Comparison of ENCODE assay signal across 25 mouse cellular contexts in genomic region chr15:9088683-9089072, GRCm38 (mm10). TPM values are rescaled to one million over a fixed set of nuclear protein-coding genes. Genes with fewer than 3 reads are reported as not detected.
DNase-seq lines count a peak whose midpoint lies in the region; ATAC-seq and TF ChIP-seq lines count a peak whose summit lies in the region.
"Had no signal": no experiment of that assay in that cellular context is flagged by ENCODE, and none has a peak within 500 bp of the region (broad histone marks: within the 10 kb centered on the region; RNA-seq: fewer than 3 reads in every experiment).

No protein-coding gene starts in this region.

- no peak overlapping the region for H3K9ac ChIP-seq in hindbrain, embryonic 15.5 days
- H3K9ac ChIP-seq in lung, embryonic 14.5 days = no peak overlapping the region
- no peak overlapping the region for H3K9ac ChIP-seq in intestine, postnatal 0 days (ENCODE audit: low read depth, low read length)
- H3K9ac ChIP-seq in midbrain, embryonic 16.5 days (ENCODE audit: low read depth, low read length) = no peak overlapping the region
- H3K9ac ChIP-seq: embryonic facial prominence, embryonic 13.5 days; liver, embryonic 14.5 days; midbrain, embryonic 12.5 days; neural tube, embryonic 15.5 days had no signal

- TF ChIP-seq CTCF in lung, embryonic 14.5 days (IDR thresholded peaks at IDR 0.05; ENCODE audit: low read depth) = no peak
- no peak for TF ChIP-seq CTCF in intestine, postnatal 0 days (IDR thresholded peaks at IDR 0.05; ENCODE audit: low read depth)

- H3K4me2 ChIP-seq in hindbrain, embryonic 15.5 days = no peak overlapping the region
- no peak overlapping the region for H3K4me2 ChIP-seq in lung, embryonic 14.5 days
- H3K4me2 ChIP-seq in intestine, postnatal 0 days (replicated peaks; ENCODE audit: low read depth) = no peak overlapping the region
- H3K4me2 ChIP-seq in midbrain, embryonic 16.5 days (ENCODE audit: low read length) = no peak overlapping the region
- H3K4me2 ChIP-seq: embryonic facial prominence, embryonic 13.5 days; midbrain, embryonic 12.5 days; neural tube, embryonic 15.5 days had no signal

- H3K27me3 ChIP-seq in hindbrain, embryonic 15.5 days = no peaks in the 10 kb centered on the region
- no peaks in the 10 kb centered on the region for H3K27me3 ChIP-seq in hindbrain, embryonic 10.5 days (ENCODE audit: insufficient read depth, poor library complexity, severe bottlenecking)
- H3K27me3 ChIP-seq in lung, embryonic 14.5 days (ENCODE audit: insufficient read depth, low read length) = no peaks in the 10 kb centered on the region
- H3K27me3 ChIP-seq in intestine, postnatal 0 days (replicated peaks; ENCODE audit: control insufficient read depth, insufficient read depth, low read length) = no peaks in the 10 kb centered on the region
- H3K27me3 ChIP-seq in midbrain, embryonic 16.5 days (ENCODE audit: control insufficient read depth, insufficient read depth, low read depth, low read length) = no peaks in the 10 kb centered on the region
- H3K27me3 ChIP-seq: embryonic facial prominence, embryonic 13.5 days; midbrain, embryonic 12.5 days; neural tube, embryonic 15.5 days had no signal

- no peak overlapping the region for H3K4me3 ChIP-seq in hindbrain, embryonic 15.5 days
- no peak overlapping the region for H3K4me3 ChIP-seq in hindbrain, embryonic 10.5 days
- H3K4me3 ChIP-seq in lung, embryonic 14.5 days (ENCODE audit: low read depth, low read length) = no peak overlapping the region
- no peak overlapping the region for H3K4me3 ChIP-seq in intestine, postnatal 0 days (ENCODE audit: low read depth, low read length)
- no peak overlapping the region for H3K4me3 ChIP-seq in midbrain, embryonic 16.5 days (ENCODE audit: low read depth, low read length)
- H3K4me3 ChIP-seq: embryonic facial prominence, embryonic 13.5 days; forebrain, embryonic 10.5 days; heart, adult 2 months; left cerebral cortex, adult 2 months; limb, embryonic 10.5 days; midbrain, embryonic 12.5 days; myocyte; neural tube, embryonic 15.5 days had no signal

- peaks cover 14% of the 10 kb centered on the region for H3K36me3 ChIP-seq in hindbrain, embryonic 15.5 days
- peaks cover 50% of the 10 kb centered on the region for H3K36me3 ChIP-seq in hindbrain, embryonic 10.5 days
- H3K36me3 ChIP-seq in lung, embryonic 14.5 days (ENCODE audit: insufficient read depth) = peaks cover 51% of the 10 kb centered on the region
- H3K36me3 ChIP-seq in intestine, postnatal 0 days (ENCODE audit: control insufficient read depth, insufficient read depth) = peaks cover 24% of the 10 kb centered on the region
- H3K36me3 ChIP-seq in midbrain, embryonic 16.5 days (ENCODE audit: control insufficient read depth, insufficient read depth, low read length) = peaks cover 12% of the 10 kb centered on the region

- no peaks in the 10 kb centered on the region for H3K4me1 ChIP-seq in hindbrain, embryonic 15.5 days (replicated peaks)
- H3K4me1 ChIP-seq in hindbrain, embryonic 10.5 days (replicated peaks) = peaks cover 32% of the 10 kb centered on the region
- H3K4me1 ChIP-seq in lung, embryonic 14.5 days (ENCODE audit: insufficient read depth) = no peaks in the 10 kb centered on the region; the same call in 1 of the 2 replicates
- no peaks in the 10 kb centered on the region for H3K4me1 ChIP-seq in intestine, postnatal 0 days (replicated peaks; ENCODE audit: control insufficient read depth, insufficient read depth, low read length)
- no peaks in the 10 kb centered on the region for H3K4me1 ChIP-seq in midbrain, embryonic 16.5 days (ENCODE audit: control insufficient read depth, insufficient read depth, low read length)
- H3K4me1 ChIP-seq: embryonic facial prominence, embryonic 13.5 days; neural tube, embryonic 15.5 days had no signal

- ATAC-seq in hindbrain, embryonic 15.5 days (ENCODE audit: low FRiP score, low read depth) = peak; percentile 36; the same call in 1 of the 2 replicates
- peak; percentile 30; the same call in 1 of the 2 replicates for ATAC-seq in lung, embryonic 14.5 days (ENCODE audit: insufficient read depth)
- ATAC-seq in intestine, postnatal 0 days = peak; percentile 67
- no peak for ATAC-seq in midbrain, embryonic 16.5 days

- no peaks in the 10 kb centered on the region for H3K9me3 ChIP-seq in hindbrain, embryonic 15.5 days
- no peaks in the 10 kb centered on the region for H3K9me3 ChIP-seq in hindbrain, embryonic 10.5 days
- H3K9me3 ChIP-seq in lung, embryonic 14.5 days (ENCODE audit: low read depth, low read length) = no peaks in the 10 kb centered on the region
- no peaks in the 10 kb centered on the region for H3K9me3 ChIP-seq in intestine, postnatal 0 days (ENCODE audit: control insufficient read depth)
- H3K9me3 ChIP-seq in midbrain, embryonic 16.5 days (replicated peaks; ENCODE audit: control insufficient read depth, low read length, poor library complexity, severe bottlenecking) = no peaks in the 10 kb centered on the region
- H3K9me3 ChIP-seq: embryonic facial prominence, embryonic 13.5 days; forebrain, embryonic 10.5 days; limb, embryonic 10.5 days; midbrain, embryonic 12.5 days; neural tube, embryonic 15.5 days had no signal

- 57% methylated on average over 8 of the region's 8 CpGs for WGBS in hindbrain, embryonic 15.5 days
- 66% methylated on average over 8 of the region's 8 CpGs for WGBS in hindbrain, embryonic 10.5 days
- 42% methylated on average over 8 of the region's 8 CpGs for WGBS in lung, embryonic 14.5 days
- 43% methylated on average over 8 of the region's 8 CpGs for WGBS in intestine, postnatal 0 days
- 72% methylated on average over 8 of the region's 8 CpGs for WGBS in midbrain, embryonic 16.5 days

- DNase-seq in embryo, embryonic 10.5 days (ENCODE audit: low spot score) = peak; percentile 5
- no peak for DNase-seq in embryo, embryonic 9.5 days (ENCODE audit: extremely low spot score)
- DNase-seq in hindbrain, embryonic 10.5 days (ENCODE audit: low spot score) = no peak
- DNase-seq in lung, embryonic 14.5 days = no peak
- DNase-seq in lung, postnatal 4 days = no peak
- DNase-seq: adrenal gland, postnatal 25 days; cerebellum, adult 18-20 months; cerebellum, postnatal 36 days; gastrocnemius, postnatal 10 days; heart, adult 2 months; heart, postnatal 14 days; kidney, postnatal 10 days; lung, postnatal 14 days; right cerebral cortex, postnatal 4 days had no signal

- no peak overlapping the region for H3K27ac ChIP-seq in hindbrain, embryonic 15.5 days (replicated peaks)
- no peak overlapping the region for H3K27ac ChIP-seq in hindbrain, embryonic 10.5 days
- no peak overlapping the region for H3K27ac ChIP-seq in lung, embryonic 14.5 days (ENCODE audit: low read depth)
- peak overlapping the region; percentile 80 for H3K27ac ChIP-seq in intestine, postnatal 0 days (ENCODE audit: low read depth, low read length)
- H3K27ac ChIP-seq in midbrain, embryonic 16.5 days (ENCODE audit: low read length) = no peak overlapping the region
- H3K27ac ChIP-seq: embryonic facial prominence, embryonic 13.5 days; forebrain, embryonic 10.5 days; heart, adult 2 months; left cerebral cortex, adult 2 months; limb, embryonic 10.5 days; liver, embryonic 14.5 days; midbrain, embryonic 12.5 days; neural tube, embryonic 15.5 days had no signal

RNA-seq across cellular contexts. Expression of gene Nadk2, which starts 17.6 kb away (rescaled TPM):
- polyA plus RNA-seq in hindbrain, embryonic 15.5 days (2015; fragmentation: Nextera tagmentation; extraction: Ambion mirVana) = 26.5 and 26.7 TPM in 2 replicates
- 26.8 and 31.0 TPM in 2 replicates for polyA plus RNA-seq in hindbrain, embryonic 10.5 days (2016; fragmentation: Nextera tagmentation; extraction: Ambion mirVana)
- polyA plus RNA-seq in lung, embryonic 14.5 days (2014; fragmentation: Nextera tagmentation; extraction: Ambion mirVana) = 38.6 and 42.1 TPM in 2 replicates
- polyA plus RNA-seq in intestine, postnatal 0 days (2015; fragmentation: Nextera tagmentation; extraction: Ambion mirVana) = 37.3 and 38.8 TPM in 2 replicates
- polyA plus RNA-seq in midbrain, embryonic 16.5 days (2015; fragmentation: Nextera tagmentation; extraction: Ambion mirVana) = 27.8 and 28.2 TPM in 2 replicates

RNA-seq across cellular contexts. Expression of gene Lmbrd2, which starts 51.7 kb away (rescaled TPM):
- 3.5 TPM in 2 replicates for polyA plus RNA-seq in hindbrain, embryonic 15.5 days (2015; fragmentation: Nextera tagmentation; extraction: Ambion mirVana)
- 1.8 and 2.6 TPM in 2 replicates for polyA plus RNA-seq in hindbrain, embryonic 10.5 days (2016; fragmentation: Nextera tagmentation; extraction: Ambion mirVana)
- 3.4 and 3.5 TPM in 2 replicates for polyA plus RNA-seq in lung, embryonic 14.5 days (2014; fragmentation: Nextera tagmentation; extraction: Ambion mirVana)
- polyA plus RNA-seq in intestine, postnatal 0 days (2015; fragmentation: Nextera tagmentation; extraction: Ambion mirVana) = 5.0 and 5.8 TPM in 2 replicates
- 3.3 and 3.6 TPM in 2 replicates for polyA plus RNA-seq in midbrain, embryonic 16.5 days (2015; fragmentation: Nextera tagmentation; extraction: Ambion mirVana)
